Mouse (Mus musculus) MN1 (cell line): Measurements from ENCODE around the gene Tmem164.
"Not testable (repeated sequence)": the region's sequence is repeated elsewhere in the genome, so short reads cannot be mapped to it uniquely, and the experiment has no call there.

Source experiments
- DNase-seq: peaks from one replicate; pipeline ENCODE4 v3.0.0-alpha.2; 2016; ENCODE audit warnings: low spot score

Tmem164 gene

GRCm38 (mm10) chrX:142681056-142681615 lies at the start of gene Tmem164:
Gene Tmem164 (plus strand): TSS chrX:142681406.
- peak; percentile 82 for DNase-seq

DNA sequence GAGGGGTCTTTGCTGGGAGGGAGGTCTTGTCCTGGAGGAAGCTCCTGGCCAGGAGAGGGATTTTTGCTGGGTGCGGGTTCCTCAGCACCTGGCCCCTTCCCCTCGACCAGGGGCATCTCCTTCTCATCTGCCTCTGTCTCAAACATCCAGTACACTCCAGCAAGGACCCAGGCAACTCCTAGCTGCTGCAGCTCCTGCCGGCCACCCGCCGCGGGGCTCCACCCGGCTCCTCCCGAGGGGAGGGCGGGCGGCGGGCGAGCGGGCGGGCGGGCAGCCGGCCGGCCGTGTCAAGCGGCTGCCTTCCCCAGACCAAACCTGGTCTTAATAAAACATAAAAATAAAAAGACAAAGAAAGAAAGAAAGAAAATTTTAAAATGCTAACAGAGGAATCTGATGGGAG lies 48.2 kb upstream of the Tmem164 start:
- not testable (repeated sequence) for DNase-seq

DNA sequence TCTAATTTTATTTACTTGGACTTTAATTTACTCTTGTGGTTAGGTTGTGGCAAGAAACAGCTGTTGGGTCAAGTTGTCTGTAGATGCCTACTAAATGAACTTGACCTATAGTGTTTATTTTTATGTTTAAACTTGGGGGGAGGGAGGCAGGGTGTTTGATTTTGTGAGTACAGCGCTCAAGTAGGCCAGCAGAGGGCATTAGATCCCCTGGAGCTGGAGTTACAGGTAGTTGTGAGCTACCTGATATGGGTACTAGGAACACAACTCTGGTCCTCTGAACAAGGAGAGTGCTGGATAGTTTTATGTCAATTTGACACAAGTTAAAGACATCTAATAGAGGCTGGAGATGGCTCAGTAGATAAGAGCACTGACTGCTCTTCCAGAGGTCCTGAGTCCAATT lies 34.0 kb upstream of the Tmem164 start:
- DNase-seq: no peak

DNA sequence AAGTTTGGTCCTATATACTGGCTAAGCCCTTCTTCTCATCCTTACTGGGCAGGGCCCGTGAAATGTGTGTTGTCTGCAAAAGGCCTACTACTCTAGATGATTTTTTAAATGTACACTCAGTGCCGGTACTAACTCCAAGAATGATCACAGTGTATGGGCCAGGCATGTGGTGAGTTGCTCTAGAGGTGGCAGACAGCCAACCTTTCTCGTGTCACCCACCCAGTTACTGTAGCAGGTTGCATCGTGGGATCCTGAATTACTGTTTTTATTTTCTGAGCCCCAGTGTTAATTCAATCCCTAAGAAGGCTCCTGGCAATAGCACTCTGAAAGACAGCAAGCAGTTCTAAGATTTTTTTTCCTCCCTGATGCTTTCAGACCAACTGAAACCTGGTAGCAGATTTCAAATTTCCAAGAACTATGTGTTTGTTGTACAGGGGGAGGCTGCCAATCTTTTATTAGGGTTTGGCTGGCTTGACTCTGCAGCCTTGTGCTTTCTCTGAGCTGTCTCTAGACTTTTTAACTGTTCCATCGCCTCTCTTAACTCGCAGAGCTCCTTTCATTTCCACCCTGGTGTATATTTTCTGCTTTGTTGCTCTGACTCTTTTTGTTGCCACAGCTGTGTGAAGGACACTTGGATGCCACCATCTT lies 31.0 kb upstream of the Tmem164 start:
- peak; percentile 13 for DNase-seq

DNA sequence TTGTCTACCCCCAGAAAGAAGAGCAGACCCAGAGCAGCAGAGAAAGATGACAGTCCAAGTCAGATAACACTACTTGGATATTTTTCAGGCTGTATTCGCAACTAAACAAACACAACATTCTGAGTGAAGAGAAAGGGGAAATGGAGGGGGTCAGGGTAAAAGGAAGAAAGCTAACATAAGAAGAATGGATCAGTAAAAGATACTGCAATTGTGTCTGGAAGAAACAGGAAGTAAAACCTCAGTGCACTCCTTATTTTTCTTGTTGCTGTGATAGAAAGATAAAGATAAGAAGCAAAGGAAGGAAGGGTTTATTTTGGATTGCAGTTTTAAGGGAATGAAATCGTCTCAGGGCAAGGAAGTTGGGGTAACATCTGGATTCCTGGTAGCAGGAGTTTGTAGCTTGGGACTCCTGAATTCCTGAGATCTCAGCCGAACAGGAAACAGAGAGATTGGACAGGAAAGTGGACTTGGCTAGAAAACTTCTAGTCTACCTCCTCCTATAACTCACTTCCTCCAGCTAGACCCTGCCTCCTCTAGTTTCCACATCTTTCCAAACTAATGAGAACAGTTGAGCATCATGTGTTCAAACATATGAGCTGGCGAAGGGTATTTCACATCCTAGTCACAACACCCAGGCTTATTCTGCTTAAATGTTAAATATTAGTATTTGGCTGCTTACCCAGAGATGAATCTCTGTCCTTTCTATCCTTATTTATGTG lies 16.3 kb upstream of the Tmem164 start:
- DNase-seq: no peak

- no peak for DNase-seq
Measured at GRCm38 (mm10) chrX:142665423-142665805, 15.8 kb upstream of the Tmem164 start.

DNA sequence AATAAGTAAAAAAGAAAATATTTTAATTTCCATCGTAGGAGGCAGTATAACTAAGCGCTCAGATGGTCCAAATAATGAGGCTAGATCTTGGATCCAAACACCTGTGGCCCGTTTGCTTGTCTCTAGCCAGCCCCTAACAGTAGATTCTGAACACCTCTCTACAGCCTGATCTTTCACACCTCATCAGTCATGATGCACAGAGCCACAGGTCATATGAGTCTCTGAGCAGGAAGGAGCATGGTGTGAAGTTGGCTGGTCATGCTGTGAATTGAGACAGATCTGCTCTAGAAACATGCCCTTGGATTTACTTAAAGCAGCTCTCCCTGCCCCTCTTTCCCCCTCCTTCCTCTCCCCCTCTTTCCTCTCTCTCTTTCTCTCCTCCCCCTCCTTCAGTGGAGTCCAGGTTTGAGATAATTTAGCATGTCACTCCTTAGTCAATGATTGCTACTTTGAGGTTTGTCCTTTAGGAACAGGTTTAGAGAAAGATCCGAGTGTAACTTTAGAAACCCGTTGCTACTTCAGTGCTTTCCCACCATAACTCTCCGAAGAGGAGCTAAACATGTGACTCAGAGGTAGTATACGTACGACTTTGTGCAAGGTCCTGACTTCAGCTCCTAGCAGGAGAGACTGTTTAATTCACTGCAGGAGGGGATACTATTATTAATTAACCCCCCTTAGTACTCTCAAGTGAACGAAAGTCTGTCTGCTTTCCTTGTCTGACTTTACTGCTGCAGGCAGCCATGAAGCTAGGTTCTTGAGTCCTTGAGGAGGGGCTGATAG lies 11.7 kb upstream of the Tmem164 start:
- DNase-seq: no peak

DNA sequence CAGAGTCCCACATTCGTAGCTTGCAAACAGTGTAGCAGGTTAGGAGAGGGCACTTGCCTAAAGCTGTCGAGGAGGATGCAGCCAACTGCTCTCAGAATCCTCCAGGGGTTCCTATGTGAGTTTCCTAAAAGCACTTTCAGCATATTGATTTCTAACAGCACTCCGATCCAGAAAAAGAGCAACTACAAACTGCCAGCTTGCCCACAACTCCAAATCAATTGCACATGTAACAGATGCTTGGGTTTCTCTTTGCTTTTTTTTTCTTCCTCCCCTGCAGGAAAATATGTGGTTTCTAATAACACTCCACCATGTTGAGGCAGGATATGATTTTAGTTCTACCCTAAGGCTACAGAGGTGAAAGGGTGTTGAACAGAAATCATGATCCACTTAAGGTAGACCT lies 11.1 kb upstream of the Tmem164 start:
- no peak for DNase-seq

DNA sequence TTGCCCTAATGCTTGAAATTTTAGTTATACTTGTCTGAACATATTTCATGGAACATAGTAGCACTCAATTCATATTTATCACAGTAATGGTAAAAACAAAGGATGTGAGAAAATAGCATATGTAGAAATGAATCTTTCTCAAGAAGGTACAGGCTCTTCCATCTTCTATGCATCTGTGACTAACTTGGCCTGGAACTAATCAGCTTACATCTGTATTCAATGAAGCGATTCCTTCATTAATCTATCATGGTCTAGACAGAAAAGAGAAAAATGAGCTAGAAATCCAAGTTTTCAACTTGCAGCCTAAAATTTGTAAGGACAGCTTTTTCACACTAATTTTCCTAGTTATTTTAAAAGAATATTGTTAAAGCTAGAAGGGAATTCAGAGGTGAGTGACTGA lies 10.1 kb upstream of the Tmem164 start:
- DNase-seq: no peak

DNA sequence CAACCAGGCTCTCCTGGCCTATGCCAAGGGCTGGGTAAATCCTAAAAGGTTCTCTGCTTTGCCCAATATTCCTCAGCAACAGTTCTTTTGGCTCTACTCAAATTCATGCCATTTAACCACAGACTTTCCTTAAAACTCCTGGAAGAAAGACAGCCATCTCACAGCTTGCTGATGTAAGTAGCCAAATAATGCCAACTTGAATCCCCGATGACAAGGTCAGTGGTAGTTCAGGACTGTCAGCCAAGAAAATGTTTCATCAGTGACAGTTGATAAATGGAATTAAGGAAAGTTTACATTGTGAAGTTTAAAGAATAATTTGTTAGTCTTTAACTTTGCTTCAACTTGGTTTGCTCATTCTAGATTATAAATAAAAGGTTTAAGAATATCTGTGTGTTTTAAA lies 8.5 kb upstream of the Tmem164 start:
- DNase-seq: no peak

GRCm38 (mm10) chrX:142677193-142677592 lies 4.0 kb upstream of the Tmem164 start:
- DNase-seq: no peak

DNA sequence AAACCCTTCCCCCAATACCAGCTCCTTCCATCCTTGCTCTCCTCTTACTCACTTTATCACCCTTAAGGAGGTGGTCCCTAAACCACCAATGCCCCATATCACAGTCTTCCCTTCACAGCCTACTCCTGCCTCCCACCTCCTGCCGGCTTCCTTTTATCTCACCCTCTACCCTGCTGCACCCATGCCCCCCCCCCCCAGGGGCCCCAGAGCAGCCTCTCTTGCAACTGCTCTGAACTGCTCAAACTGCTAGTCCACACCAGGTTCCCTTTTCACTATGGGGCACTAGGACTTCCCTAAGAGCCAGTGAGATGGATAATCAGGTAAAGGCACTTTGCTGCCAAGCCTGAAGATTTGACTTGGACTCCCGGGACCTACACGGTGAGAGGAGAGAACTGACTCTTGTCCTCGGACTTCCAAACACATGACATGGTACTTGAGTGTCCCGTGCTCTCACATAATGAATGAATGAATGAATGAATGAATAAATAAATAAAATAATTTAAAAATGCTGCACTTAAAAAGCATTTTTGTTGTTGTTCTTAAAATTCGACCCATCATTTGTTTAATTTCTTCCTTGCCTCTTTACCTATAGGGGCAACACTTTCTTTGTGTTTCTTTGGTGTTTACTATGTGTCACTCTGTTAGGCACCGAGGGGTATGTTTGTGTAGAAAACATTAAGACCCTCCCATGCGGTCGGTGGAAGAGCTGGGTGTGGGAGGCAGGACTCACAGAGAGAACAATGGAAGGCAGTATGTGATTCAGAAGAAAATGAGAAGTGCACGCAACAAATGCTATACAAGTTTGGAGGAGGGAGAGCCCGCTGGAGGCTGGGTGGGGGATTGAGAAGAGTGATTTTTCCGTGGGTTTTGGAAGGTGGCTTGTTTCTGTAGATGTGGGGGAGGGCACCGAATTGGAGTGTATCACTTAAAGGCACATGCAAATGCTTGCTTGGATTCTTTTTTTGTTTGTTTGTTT lies 2.4 kb upstream of the Tmem164 start:
- DNase-seq: no peak

DNA sequence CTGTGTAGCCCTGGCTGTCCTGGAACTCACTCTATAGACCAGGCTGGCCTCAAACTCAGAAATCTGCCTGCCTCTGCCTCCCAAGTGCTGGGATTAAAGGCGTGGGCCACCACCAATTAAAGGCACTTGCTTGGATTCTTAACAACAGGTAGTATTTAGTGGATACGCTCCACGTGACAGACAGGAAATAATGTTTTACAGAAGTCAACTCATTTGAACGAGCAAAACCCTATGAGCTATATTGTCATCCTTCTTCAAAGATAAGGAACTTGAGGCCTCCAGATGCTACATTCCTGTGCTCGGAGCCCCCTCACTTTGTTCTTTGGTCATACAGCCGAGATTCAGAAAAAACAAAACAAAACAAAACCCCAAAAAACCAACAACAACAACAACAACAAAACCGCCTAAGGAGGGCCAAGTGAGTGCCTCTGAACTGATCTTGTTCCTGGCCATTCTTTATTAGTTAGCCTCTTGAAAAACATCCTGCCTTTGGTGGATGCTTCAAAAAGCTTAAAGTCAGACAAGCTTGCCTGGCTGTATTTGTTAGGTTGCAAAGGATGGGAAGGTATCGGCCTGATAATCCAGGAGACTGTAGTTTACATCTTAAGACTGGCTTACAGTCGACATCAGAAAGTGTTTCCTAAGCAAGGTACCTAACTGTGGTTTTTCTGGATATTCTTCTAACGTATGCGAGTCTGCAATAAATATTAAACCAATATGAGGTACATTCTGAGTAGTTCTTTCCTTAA lies 1.5 kb upstream of the Tmem164 start:
- no peak for DNase-seq

- DNase-seq: peak; percentile 17
Measured at GRCm38 (mm10) chrX:142680391-142681055, 683 bp upstream of the Tmem164 start.

DNA sequence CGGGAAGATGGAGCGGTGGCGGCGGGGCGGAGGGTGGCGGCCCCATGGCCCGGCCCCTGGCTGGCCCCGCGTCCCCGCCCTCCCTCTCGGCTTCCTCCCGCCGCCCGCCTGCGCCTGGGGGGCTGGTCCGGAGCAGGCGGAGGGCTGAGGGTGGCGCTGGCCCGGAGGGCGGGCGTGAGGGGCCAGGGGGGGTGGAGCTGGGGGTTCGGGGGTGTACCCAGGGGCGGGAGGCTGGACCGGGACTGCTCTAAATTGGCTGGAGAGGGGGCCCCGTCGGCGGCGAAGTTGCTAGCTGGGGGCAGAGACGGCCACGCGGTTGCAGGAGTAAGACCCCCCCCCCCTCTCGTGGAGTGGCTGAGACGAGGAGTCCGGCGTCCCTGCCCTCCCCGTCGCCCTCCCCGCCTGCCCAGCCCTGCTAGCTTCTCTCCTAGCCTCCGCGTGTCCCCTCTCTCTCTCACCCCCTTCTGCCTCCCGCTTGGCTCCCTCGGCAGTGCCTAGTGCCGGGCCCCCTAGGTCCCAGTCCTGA lies 473 bp downstream of the Tmem164 start:
- DNase-seq: peak; percentile 26

- peak; percentile 23 for DNase-seq
Measured at GRCm38 (mm10) chrX:142682176-142682820, 1.1 kb downstream of the Tmem164 start.

DNA sequence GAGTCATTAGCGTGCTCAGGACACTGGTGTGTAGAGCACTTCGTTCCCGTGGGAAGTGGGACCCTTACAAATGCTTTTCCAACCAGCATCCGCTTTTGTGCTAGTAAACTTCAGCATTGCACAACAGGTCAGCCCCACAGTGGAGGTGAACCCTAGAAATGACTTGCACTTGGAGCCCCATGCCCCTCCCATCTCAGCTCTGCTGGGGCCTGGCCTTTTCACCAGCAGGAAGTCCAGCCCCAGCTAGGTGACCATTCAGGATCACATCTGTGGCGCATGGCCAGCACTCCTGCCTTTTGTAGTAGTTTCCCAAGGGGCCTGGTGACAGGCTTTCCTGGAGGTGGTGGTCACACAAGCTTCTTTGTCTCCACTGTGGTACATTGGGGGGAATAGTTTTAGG lies 1.8 kb downstream of the Tmem164 start:
- peak; percentile 25 for DNase-seq

- DNase-seq: no peak
Measured at GRCm38 (mm10) chrX:142684674-142685073, 3.5 kb downstream of the Tmem164 start.

DNA sequence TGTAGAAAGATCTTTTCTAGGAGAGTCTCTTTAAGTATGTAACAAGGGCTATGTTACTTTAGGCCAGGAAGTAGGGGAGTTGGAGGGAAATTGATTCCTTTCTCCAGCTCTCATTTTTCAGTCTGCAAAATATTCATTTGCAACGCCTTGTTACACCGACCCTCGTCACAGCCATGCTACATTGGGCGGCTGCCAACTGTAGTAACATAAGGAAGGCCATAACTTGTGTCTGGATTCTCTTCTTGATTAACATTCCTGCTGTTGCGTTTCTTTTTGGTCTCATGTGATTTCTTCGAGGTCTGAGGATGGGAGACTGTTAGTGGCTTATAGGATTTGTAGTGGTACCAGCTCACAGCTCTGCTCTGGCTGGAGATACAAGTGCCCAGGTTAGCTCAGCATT lies 4.5 kb downstream of the Tmem164 start:
- DNase-seq: peak; percentile 46
